Mouse (Mus musculus): ENCODE results near the gene Ddx21. TPM values are rescaled to one million over a fixed set of nuclear protein-coding genes. Genes with fewer than 3 reads are reported as not detected.
"Not testable (repeated sequence)": the region's sequence is repeated elsewhere in the genome, so short reads cannot be mapped to it uniquely, and the experiment has no call there.

Gene Ddx21
- 80.7 and 87.6 TPM in 2 replicates for total RNA-seq (2017)

DNA sequence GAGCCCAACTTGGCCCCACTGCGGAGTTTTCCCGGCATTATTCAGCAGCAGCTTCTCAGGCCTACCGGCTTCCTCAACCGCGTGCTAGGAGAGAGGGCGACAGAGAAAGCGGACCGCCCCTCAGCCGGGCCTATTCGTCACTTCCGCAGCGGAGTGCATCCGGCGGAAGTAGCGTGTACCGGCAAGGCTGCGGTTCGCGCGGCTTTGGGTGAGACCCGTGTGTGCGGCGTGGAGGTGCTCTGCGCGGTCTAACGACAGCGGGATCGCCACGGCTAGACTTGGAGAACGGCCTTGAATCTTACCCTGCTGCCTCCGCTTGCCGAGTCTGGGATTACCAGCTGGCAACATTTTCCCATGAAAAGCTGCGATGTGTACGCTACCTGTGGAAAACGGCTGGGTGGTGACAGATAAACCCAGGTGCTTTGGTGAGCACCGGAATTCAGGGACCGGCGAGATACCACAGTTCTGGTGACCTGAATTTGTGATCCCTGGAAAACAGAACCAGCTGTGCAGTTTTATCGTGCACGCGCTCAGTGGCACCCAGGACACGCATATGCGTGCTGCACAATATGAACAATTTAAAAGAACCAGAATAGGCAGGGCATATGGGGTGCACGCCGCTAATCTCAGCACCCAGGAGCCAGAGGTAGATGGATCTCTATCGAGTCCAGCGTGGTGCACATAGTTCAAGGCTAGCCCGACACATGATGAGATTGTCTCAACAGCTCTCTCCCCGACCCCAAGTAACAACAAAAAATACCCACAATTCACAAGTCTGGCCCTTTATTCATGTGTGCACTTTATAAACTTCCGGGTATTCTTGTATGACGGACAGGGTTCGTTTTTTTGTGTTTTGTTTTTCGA is at the start of gene Ddx21:
TSS of gene Ddx21 (minus strand) at position 105 of the 864 bp plus-strand sequence.
- ATAC-seq (ENCODE audit: extremely low read depth, insufficient number of reproducible peaks, low FRiP score, poor library complexity, severe bottlenecking): peak; percentile 99

DNA sequence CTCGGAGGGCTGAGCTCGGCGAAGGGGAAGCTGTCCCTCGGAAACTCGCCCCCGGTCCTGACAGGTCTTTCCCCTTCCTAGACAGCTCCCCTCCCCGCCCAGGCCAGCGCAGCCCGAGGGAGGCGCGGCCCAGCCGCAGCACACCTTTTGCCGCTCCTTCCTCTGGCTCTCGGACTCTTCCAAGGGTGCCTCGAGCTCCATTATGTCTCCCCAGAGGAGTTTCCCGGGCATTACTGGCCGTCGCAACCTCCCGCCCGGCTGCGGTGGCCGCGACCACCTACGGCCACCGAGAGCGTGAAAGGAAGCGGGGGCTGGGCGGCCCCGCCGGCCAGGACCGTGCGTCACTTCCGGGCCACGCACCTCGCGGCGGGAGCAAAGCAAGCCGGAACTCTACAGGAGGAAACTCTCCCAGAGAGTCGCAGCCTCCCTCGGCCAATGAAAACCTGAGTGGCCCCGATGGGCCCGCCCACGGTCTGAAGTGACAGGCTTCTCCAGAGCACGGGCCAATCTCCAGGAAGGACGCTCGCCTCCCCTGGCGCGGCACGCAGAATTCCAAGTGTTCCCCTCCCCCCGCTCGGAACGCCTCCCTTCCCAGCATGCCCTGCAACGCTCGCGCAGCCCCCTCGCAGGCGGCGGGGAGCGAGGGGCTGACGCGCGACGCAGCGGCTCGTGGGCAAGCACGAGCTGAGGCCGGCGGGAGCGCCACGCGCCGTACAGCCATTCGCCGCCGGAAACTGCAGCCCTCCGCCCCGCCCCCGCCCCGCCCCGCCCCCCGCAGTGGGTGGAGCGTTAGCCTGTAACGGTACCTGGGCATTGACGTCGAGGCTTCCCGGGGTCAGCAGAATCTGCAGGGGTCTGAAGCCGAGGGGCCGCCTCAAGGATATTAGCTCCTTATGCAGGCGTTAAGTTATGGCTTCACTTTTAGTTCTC is 49.1 kb upstream of the Ddx21 start, which contains the start of gene Ddx50:
TSS of gene Ddx50 (minus strand) at position 338 of the 930 bp plus-strand sequence.
- ATAC-seq (ENCODE audit: extremely low read depth, insufficient number of reproducible peaks, low FRiP score, poor library complexity, severe bottlenecking): peak; percentile 99

DNA sequence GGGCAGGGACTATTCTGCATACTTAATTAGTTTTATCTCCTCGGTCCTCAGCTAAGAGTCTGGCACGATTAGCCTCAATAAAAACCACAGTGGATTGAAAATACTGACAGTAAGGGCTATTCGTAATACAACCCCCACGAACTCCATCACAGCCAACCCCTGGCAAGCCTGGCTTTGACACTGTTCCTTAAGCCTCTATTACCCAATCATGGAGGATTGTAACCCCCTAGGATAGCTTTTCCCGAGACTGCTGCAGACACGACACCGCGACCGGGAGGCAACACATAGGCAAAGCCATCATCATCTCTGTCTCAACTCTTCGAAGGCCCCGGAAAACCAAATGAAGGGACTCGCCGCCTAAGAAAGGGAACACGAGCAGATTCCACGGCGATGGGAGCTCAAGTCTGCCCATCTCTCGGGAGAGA is 48.3 kb upstream of the Ddx21 start:
- ATAC-seq (ENCODE audit: extremely low read depth, insufficient number of reproducible peaks, low FRiP score, poor library complexity, severe bottlenecking): no peak

DNA sequence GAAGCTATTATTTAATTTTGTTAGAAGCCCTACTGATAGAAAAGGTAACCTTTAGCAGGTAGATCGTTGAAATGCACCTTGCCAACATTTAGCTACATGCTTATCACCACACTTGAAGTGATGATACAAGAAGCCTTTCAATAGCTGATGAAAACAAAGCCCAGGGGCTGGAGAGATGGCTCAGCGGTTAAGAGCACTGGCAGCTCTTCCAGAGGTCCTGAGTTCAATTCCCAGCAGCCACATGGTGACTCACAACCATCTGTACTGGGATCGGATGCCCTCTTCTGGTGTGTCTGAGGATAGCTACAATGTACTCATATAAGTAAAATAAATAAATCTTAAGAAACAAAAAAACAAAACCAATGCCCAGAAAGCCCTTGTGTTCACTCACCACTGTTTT is 2.1 kb upstream of the Ddx21 start:
- no peak for ATAC-seq (ENCODE audit: extremely low read depth, insufficient number of reproducible peaks, low FRiP score, poor library complexity, severe bottlenecking)

DNA sequence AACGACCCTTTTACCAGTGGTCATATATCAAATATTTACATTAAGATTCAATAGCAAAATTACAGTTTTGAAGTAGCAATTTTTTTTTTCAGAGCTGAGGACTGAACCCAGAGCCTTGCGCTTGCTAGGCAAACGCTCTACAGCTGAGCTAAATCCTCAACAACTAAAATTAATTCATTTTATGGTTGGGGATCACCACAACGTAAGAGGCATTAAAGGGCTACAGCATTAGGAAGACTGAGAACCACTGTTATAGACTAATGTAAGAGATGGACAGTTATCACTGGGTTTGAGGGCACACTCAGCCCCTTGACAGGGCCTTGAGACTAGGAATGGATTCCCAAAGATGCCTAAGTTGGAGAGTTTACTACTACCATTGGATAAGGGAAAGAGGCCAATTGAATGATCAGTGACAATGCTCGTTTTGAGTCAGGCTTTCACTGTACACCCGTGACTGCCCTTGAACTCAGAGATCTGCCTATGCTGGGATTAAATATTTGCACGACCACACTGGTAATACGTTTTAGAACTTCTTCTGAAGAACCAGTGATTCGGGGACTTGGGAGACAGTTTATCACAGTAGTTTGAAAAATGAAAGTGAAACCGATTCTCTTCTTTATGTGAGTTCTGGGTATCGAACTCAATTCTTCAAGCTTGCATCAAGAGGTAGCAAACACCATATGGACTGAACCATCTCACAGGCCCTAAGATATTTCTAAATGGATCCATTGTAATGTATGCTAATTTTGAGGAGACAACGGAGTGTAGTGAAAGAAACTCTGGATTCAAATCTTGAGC is 1.4 kb upstream of the Ddx21 start:
- no peak for ATAC-seq (ENCODE audit: extremely low read depth, insufficient number of reproducible peaks, low FRiP score, poor library complexity, severe bottlenecking)

DNA sequence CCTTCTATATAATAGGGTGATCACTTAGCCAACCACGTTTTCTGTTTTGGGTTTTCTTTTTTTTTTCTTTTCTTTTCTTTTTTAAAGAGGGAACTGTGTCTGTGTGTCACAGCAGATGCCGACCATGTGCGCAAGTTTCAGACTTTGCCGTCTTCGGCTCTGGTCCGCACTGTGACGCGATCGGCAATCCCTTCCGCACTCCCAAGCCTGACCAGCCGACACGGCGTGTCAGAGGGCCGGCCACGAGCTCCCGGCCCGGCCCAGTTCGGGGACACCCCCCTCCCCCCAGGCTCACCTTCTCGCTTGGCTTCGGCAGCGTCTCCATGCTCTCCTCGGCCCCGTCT is 276 bp downstream of the Ddx21 start:
- ATAC-seq (ENCODE audit: extremely low read depth, insufficient number of reproducible peaks, low FRiP score, poor library complexity, severe bottlenecking): no peak

DNA sequence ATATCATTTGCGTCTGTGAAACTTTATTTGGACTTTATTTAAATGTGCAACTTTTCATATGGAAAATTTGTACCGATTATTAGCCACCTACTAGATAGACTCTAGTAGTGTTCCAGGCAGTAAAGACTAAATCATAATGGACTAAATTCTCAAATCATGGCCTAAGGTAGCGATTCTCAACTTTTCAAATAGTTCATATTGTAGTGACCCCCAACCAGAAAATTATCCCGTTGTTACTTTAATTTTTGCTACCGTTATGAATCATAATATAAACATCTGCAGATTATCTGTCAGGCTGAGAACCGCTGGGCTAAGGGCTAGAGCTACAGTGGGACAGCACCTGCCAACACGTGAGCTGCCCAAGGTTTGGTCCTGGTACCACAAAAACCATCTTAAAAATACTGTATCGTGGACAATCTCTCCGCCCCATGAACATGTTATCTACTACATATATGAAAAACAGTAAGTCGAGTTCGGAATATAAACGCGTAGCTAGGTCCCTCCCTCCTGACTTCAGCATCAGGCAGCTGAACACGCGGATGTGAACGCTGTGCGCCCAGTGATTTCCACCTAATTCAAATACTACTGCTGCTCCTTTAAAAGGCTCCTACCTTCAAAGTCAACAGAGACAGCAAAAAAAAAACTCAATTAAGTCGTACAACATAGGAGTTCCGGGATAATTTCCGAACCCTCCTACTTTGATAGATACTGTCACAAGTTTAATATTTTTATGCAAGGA is 859 bp downstream of the Ddx21 start:
- ATAC-seq (ENCODE audit: extremely low read depth, insufficient number of reproducible peaks, low FRiP score, poor library complexity, severe bottlenecking): no peak

DNA sequence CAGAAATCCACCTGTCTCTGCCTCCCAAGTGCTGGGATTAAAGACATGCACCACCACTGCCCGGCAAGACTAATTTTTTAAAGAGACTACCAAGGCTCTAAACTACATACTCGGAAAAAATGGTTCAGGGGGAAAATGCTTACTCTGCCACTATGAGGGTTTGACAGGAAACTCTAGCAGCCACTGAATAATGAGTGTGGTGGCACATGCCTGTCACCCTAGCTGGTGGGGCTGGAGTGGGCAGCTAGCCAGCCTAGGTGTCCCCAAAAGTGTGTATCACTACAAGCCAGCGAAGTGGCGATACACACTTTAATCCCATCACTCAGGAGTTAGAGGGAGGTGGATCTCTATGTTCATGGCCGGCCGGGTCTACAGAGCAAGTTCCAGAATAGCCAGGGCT is 2.0 kb downstream of the Ddx21 start:
- ATAC-seq (ENCODE audit: extremely low read depth, insufficient number of reproducible peaks, low FRiP score, poor library complexity, severe bottlenecking): no peak

DNA sequence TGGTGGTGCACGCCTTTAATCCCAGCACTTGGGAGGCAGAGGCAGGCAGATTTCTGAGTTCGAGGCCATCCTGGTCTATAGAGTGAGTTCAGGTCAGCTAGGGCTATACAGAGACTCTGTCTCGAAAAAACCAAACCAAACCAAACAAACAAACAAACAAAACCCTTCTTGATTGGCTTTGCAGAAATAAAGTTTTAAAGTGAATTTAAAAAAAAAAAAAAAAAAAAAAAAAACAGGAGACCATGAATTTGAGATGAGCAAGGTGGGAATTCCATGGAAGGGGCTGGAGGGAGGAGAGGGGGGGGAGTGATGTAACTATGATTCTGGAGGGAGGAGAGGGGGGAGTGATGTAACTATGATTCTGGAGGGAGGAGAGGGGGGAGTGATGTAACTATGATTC is 2.8 kb downstream of the Ddx21 start:
- not testable (repeated sequence) for ATAC-seq (ENCODE audit: extremely low read depth, insufficient number of reproducible peaks, low FRiP score, poor library complexity, severe bottlenecking)

DNA sequence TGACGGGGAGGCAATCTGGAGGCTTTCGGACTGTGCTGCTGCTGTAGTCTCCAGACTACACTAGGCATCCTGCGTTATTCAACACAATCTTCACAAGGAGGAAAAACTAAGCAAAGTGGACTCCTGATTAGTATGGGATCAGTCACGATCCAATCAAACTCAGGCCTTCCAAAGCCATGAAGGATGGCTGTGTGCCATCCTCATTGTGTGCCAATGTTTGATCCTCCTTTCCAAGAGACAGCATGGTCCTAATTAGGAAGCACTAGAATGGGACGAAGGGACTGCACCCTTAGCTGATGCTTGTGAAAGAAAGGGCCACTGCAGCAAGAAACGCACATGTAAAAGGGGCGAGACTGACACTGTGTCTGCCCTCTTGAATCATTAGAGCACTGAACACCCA is 9.6 kb downstream of the Ddx21 start:
- ATAC-seq (ENCODE audit: extremely low read depth, insufficient number of reproducible peaks, low FRiP score, poor library complexity, severe bottlenecking): no peak

DNA sequence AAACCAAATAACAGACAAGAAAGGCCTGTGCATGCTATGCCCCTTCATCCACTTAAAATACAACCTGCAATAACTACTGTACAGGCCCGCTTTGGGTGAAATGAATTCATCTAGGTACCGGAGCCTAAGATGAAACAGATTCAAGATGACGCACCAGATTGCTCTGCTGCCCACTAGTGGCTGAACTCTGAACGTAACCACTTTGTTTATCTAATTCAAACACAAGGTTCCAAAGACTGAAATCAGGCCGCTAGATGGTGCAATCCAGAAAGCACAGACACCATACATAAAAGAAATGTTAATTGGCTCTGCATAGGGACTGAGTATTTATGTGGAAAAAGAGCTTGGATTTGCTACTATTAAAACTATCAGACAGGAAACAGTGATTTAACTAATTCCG is 11.9 kb downstream of the Ddx21 start:
- ATAC-seq (ENCODE audit: extremely low read depth, insufficient number of reproducible peaks, low FRiP score, poor library complexity, severe bottlenecking): peak; percentile 96

DNA sequence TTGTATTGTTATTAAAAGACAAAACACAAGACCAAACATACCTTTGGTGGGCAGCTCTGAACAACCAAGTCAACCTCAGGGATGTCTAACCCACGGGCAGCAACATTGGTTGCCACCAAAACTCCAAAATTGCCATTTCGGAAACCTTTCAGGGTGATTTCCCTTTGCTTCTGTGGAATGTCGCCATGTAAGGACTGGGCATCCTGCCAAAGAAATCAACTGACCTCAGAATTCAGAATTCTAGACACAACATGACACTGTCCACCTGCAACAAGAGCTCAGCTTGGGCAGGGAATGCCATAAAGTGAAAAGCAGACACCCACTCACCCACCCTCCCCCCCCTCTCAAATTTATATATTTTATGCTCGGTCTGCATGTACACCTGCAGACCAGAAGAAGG is 13.5 kb downstream of the Ddx21 start:
- no peak for ATAC-seq (ENCODE audit: extremely low read depth, insufficient number of reproducible peaks, low FRiP score, poor library complexity, severe bottlenecking)

DNA sequence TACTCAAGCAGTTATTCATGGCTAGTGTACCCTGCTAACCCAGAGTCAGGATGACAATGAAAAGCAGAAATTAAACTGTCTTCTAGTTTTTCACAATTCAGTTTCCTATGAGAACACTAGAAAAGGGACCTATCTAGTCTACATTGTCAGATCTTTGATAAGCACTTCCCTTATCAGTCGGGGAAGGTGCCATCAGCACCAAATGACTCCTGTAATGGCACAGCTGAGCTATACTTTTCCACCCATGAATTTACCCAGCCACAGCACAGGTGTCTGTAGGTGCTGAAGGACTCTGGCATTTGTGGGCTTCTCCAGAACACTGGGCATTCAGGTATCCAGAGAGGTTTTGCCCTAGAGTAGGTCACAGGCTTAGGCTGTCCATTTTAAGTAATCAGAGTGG is 18.8 kb downstream of the Ddx21 start:
- ATAC-seq (ENCODE audit: extremely low read depth, insufficient number of reproducible peaks, low FRiP score, poor library complexity, severe bottlenecking): no peak

DNA sequence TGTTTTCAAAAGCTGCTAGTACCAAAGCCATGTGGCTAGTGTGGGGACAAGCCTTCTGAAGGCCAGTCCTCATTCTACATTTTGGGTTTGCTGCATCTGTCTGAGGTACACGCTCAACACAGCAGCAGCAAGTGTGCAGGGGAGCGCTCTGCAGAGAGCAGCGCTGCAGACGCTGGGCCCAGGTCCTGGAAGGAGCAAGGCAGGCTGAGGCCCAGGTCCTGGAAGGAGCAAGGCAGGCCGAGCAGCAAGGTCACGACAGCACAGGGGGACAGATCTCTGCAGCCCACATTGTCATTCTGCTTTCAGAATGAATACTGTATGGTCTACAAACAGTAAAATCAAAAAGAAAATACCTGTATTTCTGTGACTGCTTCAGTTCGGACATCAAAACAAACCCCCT is 19.4 kb downstream of the Ddx21 start:
- no peak for ATAC-seq (ENCODE audit: extremely low read depth, insufficient number of reproducible peaks, low FRiP score, poor library complexity, severe bottlenecking)

DNA sequence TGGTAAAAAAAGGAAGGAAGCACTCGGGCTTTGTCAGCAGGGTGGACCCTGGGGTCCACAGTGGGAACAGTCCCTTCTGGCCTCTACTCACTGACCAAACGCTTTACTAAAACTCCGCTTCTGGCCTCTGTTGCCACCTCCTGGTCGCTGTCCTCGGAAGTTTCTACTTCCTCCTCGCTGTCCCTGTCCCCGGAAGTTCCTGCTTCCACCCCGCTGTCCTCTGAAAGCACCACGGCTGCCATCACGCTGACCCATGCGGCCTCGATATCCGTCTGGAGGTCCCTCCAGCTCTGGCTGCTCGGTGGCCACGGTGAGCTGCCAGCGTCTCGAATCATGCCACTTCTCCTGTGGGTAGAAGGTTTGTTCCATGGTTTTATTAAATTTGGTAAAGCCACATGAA is 19.8 kb downstream of the Ddx21 start:
- ATAC-seq (ENCODE audit: extremely low read depth, insufficient number of reproducible peaks, low FRiP score, poor library complexity, severe bottlenecking): no peak

DNA sequence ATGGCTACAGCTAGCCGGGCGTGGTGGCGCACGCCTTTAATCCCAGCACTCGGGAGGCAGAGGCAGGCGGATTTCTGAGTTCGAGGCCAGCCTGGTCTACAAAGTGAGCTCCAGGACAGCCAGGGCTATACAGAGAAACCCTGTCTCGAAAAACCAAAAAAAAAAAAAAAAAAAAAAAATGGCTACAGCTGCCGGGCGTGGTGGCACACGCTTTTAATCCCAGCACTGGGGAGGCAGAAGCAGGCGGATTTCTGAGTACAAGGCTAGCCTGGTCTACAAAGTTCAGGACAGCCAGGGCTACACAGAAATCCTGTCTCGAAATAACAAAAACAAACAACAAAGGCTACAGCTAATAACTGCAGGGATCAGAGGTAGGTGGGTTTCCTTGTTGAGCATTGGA is 23.0 kb downstream of the Ddx21 start:
- ATAC-seq (ENCODE audit: extremely low read depth, insufficient number of reproducible peaks, low FRiP score, poor library complexity, severe bottlenecking): not testable (repeated sequence)

DNA sequence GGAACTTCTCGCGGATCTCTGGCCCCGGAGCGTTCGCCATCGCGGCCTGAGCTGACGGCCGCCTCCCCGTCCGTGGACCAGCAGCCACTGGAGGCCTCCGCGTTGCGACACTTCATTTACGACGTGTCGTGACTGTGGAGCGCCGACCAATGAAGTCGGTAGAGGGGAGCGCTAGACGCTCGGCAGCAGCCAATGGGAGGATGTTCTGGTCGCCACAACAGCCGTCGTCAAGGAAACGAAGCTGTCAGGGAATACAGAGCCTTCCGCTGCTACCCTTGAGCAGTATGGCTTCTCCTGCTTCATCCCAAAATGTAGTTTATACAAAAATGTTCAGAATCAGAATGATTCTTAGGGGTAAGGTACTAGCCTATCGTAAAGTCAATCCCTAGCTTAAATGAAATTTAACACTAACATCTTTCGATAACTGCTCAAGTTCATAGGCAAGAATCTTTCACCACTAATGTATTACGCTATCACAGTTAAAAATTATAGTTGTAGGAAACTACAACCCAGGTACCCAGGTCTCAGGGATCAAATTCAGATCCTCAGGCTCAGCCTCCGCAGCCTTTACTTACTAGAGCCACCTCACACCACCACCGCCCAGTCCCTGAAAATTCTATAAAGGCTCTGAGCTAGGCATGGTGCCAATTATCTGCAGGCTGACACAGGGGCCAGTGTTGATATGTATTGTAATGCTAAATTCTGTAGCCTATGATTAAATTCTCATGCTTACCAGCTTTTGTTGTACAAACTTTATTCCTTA is 23.6 kb downstream of the Ddx21 start, which contains the start of gene Kif1bp:
TSS of gene Kif1bp (minus strand) at position 120 of the 763 bp plus-strand sequence.
- ATAC-seq (ENCODE audit: extremely low read depth, insufficient number of reproducible peaks, low FRiP score, poor library complexity, severe bottlenecking): peak; percentile 100
